ENCODE assay signal across 9 mouse cellular contexts in genomic region chr11:53521821-53522131, GRCm38 (mm10). TPM values are rescaled to one million over a fixed set of nuclear protein-coding genes. Genes with fewer than 3 reads are reported as not detected.
DNase-seq lines count a peak whose midpoint lies in the region; ATAC-seq and TF ChIP-seq lines count a peak whose summit lies in the region.
"Had no signal": no experiment of that assay in that cellular context is flagged by ENCODE, and none has a peak within 500 bp of the region (broad histone marks: within the 10 kb centered on the region; RNA-seq: fewer than 3 reads in every experiment).

No protein-coding gene starts in this region.

- no peak for ATAC-seq in forebrain, postnatal 0 days
- ATAC-seq in intestine, embryonic 15.5 days = no peak

- no peak for TF ChIP-seq POLR2A in olfactory bulb, adult 2 months (IDR thresholded peaks at IDR 0.05; ENCODE audit: insufficient read depth, low read depth, low read length)

- peaks cover 14% of the 10 kb centered on the region for H3K4me1 ChIP-seq in forebrain, postnatal 0 days (ENCODE audit: insufficient read depth)
- H3K4me1 ChIP-seq in intestine, embryonic 15.5 days (replicated peaks) = peaks cover 39% of the 10 kb centered on the region
- peaks cover 46% of the 10 kb centered on the region for H3K4me1 ChIP-seq in olfactory bulb, adult 2 months (ENCODE audit: control insufficient read depth, insufficient read depth, low read length)

- no peaks in the 10 kb centered on the region for H3K36me3 ChIP-seq in forebrain, postnatal 0 days (ENCODE audit: insufficient read depth)
- no peaks in the 10 kb centered on the region for H3K36me3 ChIP-seq in intestine, embryonic 15.5 days

- peak; percentile 39 for DNase-seq in ovary, postnatal 36 days (ENCODE audit: low spot score)
- DNase-seq in ovary, postnatal 14 days (ENCODE audit: low spot score) = no peak
- DNase-seq in forebrain, postnatal 0 days = no peak
- no peak for DNase-seq in natural killer cell, adult 2 months (ENCODE audit: low spot score in 2 of 2)
- DNase-seq in spleen, adult 18-20 months = no peak
- DNase-seq in adrenal gland, adult 8-10 months = no peak

- H3K9me3 ChIP-seq in forebrain, postnatal 0 days (ENCODE audit: low read length) = no peaks in the 10 kb centered on the region
- H3K9me3 ChIP-seq in intestine, embryonic 15.5 days = no peaks in the 10 kb centered on the region

- no peaks in the 10 kb centered on the region for H3K27me3 ChIP-seq in forebrain, postnatal 0 days (ENCODE audit: insufficient read depth, low read length)
- H3K27me3 ChIP-seq in intestine, embryonic 15.5 days (replicated peaks) = no peaks in the 10 kb centered on the region

- no peak for TF ChIP-seq CTCF in forebrain, postnatal 0 days (IDR thresholded peaks at IDR 0.05; ENCODE audit: low read depth)
- no peak for TF ChIP-seq CTCF in olfactory bulb, adult 2 months (IDR thresholded peaks at IDR 0.05; ENCODE audit: insufficient read depth, low read depth, low read length)

- 82% methylated on average over 7 of the region's 7 CpGs for whole genome bisulfite sequencing in forebrain, postnatal 0 days
- WGBS in intestine, embryonic 15.5 days = 82% methylated on average over 7 of the region's 7 CpGs
- WGBS in olfactory bulb, adult 2 months = 40% methylated on average over 7 of the region's 7 CpGs

- H3K9ac ChIP-seq in forebrain, postnatal 0 days = peak overlapping the region; percentile 80; the same call in 1 of the 2 replicates
- H3K9ac ChIP-seq in intestine, embryonic 15.5 days = no peak overlapping the region

- no peak overlapping the region for H3K27ac ChIP-seq in forebrain, postnatal 0 days (ENCODE audit: low read depth, low read length)
- no peak overlapping the region for H3K27ac ChIP-seq in intestine, embryonic 15.5 days
- H3K27ac ChIP-seq in olfactory bulb, adult 2 months (ENCODE audit: insufficient read depth, low read depth, low read length) = peak overlapping the region; percentile 45; the same call in 1 of the 2 replicates

- peak overlapping the region; percentile 83; the same call in 1 of the 2 replicates for H3K4me3 ChIP-seq in forebrain, postnatal 0 days (ENCODE audit: low read depth, low read length)
- no peak overlapping the region for H3K4me3 ChIP-seq in intestine, embryonic 15.5 days (replicated peaks)
- H3K4me3 ChIP-seq in olfactory bulb, adult 2 months (ENCODE audit: insufficient read depth, low read depth, low read length) = peak overlapping the region; percentile 64

- H3K4me2 ChIP-seq in forebrain, postnatal 0 days (ENCODE audit: low read depth) = peak overlapping the region; percentile 73
- peak overlapping the region; percentile 88 for H3K4me2 ChIP-seq in intestine, embryonic 15.5 days (replicated peaks)

RNA-seq across cellular contexts. Expression of gene Sept8, which starts 2.7 kb away (rescaled TPM):
- 37.2 and 40.9 TPM in 2 replicates for total RNA-seq in forebrain, postnatal 0 days (2014; rRNA removed)
- 13.5 and 18.2 TPM in 2 replicates for polyA plus RNA-seq in forebrain, postnatal 0 days (2015; fragmentation: Nextera tagmentation; extraction: Ambion mirVana)
- polyA plus RNA-seq in intestine, embryonic 15.5 days (2015; fragmentation: Nextera tagmentation; extraction: Ambion mirVana) = 19.7 and 21.7 TPM in 2 replicates
- 232 TPM in 1 of 2 replicates, not detected in the other for polyA plus RNA-seq in olfactory bulb, adult 2 months (2012; ENCODE audit: insufficient read depth, insufficient read length, low replicate concordance, missing spikeins)
- total RNA-seq in adrenal gland, adult 8-10 months (2022) = 10 to 100 TPM; 37.0 to 51.7 (median 42.1) TPM

RNA-seq across cellular contexts. Expression of gene Sowaha, which starts 41.7 kb away (rescaled TPM):
- 13.2 and 13.5 TPM in 2 replicates for total RNA-seq in forebrain, postnatal 0 days (2014; rRNA removed)
- polyA plus RNA-seq in forebrain, postnatal 0 days (2015; fragmentation: Nextera tagmentation; extraction: Ambion mirVana) = 5.0 and 7.9 TPM in 2 replicates
- 0.56 and 0.57 TPM in 2 replicates for polyA plus RNA-seq in intestine, embryonic 15.5 days (2015; fragmentation: Nextera tagmentation; extraction: Ambion mirVana)
- polyA plus RNA-seq in olfactory bulb, adult 2 months (2012; ENCODE audit: insufficient read depth, insufficient read length, low replicate concordance, missing spikeins) = not detected in 2 replicates
- total RNA-seq in adrenal gland, adult 8-10 months (2022) = 1 to 10 TPM in 1 of 4 experiments, under 1 TPM in 3; 0.32 to 1.0 (median 0.71) TPM

RNA-seq across cellular contexts. Expression of gene Gm9945, which starts 41.8 kb away (rescaled TPM):
- total RNA-seq in forebrain, postnatal 0 days (2014; rRNA removed) = not detected in 2 replicates
- 0.15 and 0.28 TPM in 2 replicates for polyA plus RNA-seq in forebrain, postnatal 0 days (2015; fragmentation: Nextera tagmentation; extraction: Ambion mirVana)
- polyA plus RNA-seq in intestine, embryonic 15.5 days (2015; fragmentation: Nextera tagmentation; extraction: Ambion mirVana) = not detected in 2 replicates
- polyA plus RNA-seq in olfactory bulb, adult 2 months (2012; ENCODE audit: insufficient read depth, insufficient read length, low replicate concordance, missing spikeins) = not detected in 2 replicates
- total RNA-seq in adrenal gland, adult 8-10 months (2022) = not detected

RNA-seq across cellular contexts. Expression of gene Kif3a, which starts 45.4 kb away (rescaled TPM):
- 103 and 118 TPM in 2 replicates for total RNA-seq in forebrain, postnatal 0 days (2014; rRNA removed)
- polyA plus RNA-seq in forebrain, postnatal 0 days (2015; fragmentation: Nextera tagmentation; extraction: Ambion mirVana) = 241 and 330 TPM in 2 replicates
- polyA plus RNA-seq in intestine, embryonic 15.5 days (2015; fragmentation: Nextera tagmentation; extraction: Ambion mirVana) = 48.2 TPM in 2 replicates
- not detected in 2 replicates for polyA plus RNA-seq in olfactory bulb, adult 2 months (2012; ENCODE audit: insufficient read depth, insufficient read length, low replicate concordance, missing spikeins)
- 10 to 100 TPM; 28.4 to 36.3 (median 31.1) TPM for total RNA-seq in adrenal gland, adult 8-10 months (2022)

RNA-seq across cellular contexts. Expression of gene Gm9837, which starts 51.5 kb away (rescaled TPM):
- total RNA-seq in forebrain, postnatal 0 days (2014; rRNA removed) = 1.7 TPM in 1 of 2 replicates, not detected in the other
- polyA plus RNA-seq in forebrain, postnatal 0 days (2015; fragmentation: Nextera tagmentation; extraction: Ambion mirVana) = not detected in 2 replicates
- not detected in 2 replicates for polyA plus RNA-seq in intestine, embryonic 15.5 days (2015; fragmentation: Nextera tagmentation; extraction: Ambion mirVana)
- polyA plus RNA-seq in olfactory bulb, adult 2 months (2012; ENCODE audit: insufficient read depth, insufficient read length, low replicate concordance, missing spikeins) = not detected in 2 replicates
- not detected for total RNA-seq in adrenal gland, adult 8-10 months (2022)
- total RNA-seq: layer of hippocampus, postnatal 14 days had no signal
